Mouse (Mus musculus): ENCODE results near the gene Shbg. TPM values are rescaled to one million over a fixed set of nuclear protein-coding genes. Genes with fewer than 3 reads are reported as not detected.

Gene Shbg
- polyA plus RNA-seq, 1 experiment: not detected

GRCm38 (mm10) chr11:69582230-69582805, 35.4 kb downstream of the Shbg start:
- H3K4me3 ChIP-seq (ENCODE audit: insufficient read depth, low read depth, low read length): no peak overlapping the region
- H3K4me1 ChIP-seq (ENCODE audit: control insufficient read depth, insufficient read depth, low read length): peaks cover 10% of the 10 kb centered on the region
- no peak overlapping the region for H3K27ac ChIP-seq (ENCODE audit: insufficient read depth, low read depth, low read length)
- 62% methylated on average over 9 of the region's 9 CpGs for WGBS
- TF ChIP-seq POLR2A (IDR thresholded peaks at IDR 0.05; ENCODE audit: insufficient read depth, low read depth, low read length) (no peak), CTCF (IDR thresholded peaks at IDR 0.05; ENCODE audit: insufficient read depth, low read depth, low read length) (no peak)

- 0 out of 2 replicates have a peak overlapping the region, but pooled peaks have one; percentile 19 for H3K27ac ChIP-seq (ENCODE audit: insufficient read depth, low read depth, low read length)
- whole genome bisulfite sequencing: 1% methylated on average over 8 of the region's 8 CpGs
- H3K4me3 ChIP-seq (ENCODE audit: insufficient read depth, low read depth, low read length): peak overlapping the region; percentile 67
- TF ChIP-seq POLR2A (IDR thresholded peaks at IDR 0.05; ENCODE audit: insufficient read depth, low read depth, low read length) (no peak), CTCF (IDR thresholded peaks at IDR 0.05; ENCODE audit: insufficient read depth, low read depth, low read length) (no peak)
- H3K4me1 ChIP-seq (ENCODE audit: control insufficient read depth, insufficient read depth, low read length): peaks cover 14% of the 10 kb centered on the region
Measured at GRCm38 (mm10) chr11:69581814-69582213, 35.9 kb downstream of the Shbg start.

GRCm38 (mm10) chr11:69581147-69581688, 36.5 kb downstream of the Shbg start:
- H3K27ac ChIP-seq (ENCODE audit: insufficient read depth, low read depth, low read length): peak overlapping the region; percentile 81
- peaks cover 15% of the 10 kb centered on the region for H3K4me1 ChIP-seq (ENCODE audit: control insufficient read depth, insufficient read depth, low read length)
- H3K4me3 ChIP-seq (ENCODE audit: insufficient read depth, low read depth, low read length): peak overlapping the region; percentile 67
- under 1% methylated on average over 36 of the region's 36 CpGs for WGBS
- no peak for TF ChIP-seq CTCF (IDR thresholded peaks at IDR 0.05; ENCODE audit: insufficient read depth, low read depth, low read length)

- H3K4me1 ChIP-seq (ENCODE audit: control insufficient read depth, insufficient read depth, low read length): peaks cover 15% of the 10 kb centered on the region
- H3K27ac ChIP-seq (ENCODE audit: insufficient read depth, low read depth, low read length): peak overlapping the region; percentile 81
- TF ChIP-seq POLR2A (IDR thresholded peaks at IDR 0.05; ENCODE audit: insufficient read depth, low read depth, low read length) (0 out of 2 replicates have a peak, but pooled peaks have one; percentile 24), CTCF (IDR thresholded peaks at IDR 0.05; ENCODE audit: insufficient read depth, low read depth, low read length) (no peak)
- under 1% methylated on average over 25 of the region's 25 CpGs for WGBS
- peak overlapping the region; percentile 67 for H3K4me3 ChIP-seq (ENCODE audit: insufficient read depth, low read depth, low read length)
Measured at GRCm38 (mm10) chr11:69580572-69581146, 37.0 kb downstream of the Shbg start.

- Histone ChIP-seq H3K4me1 (ENCODE audit: control insufficient read depth, insufficient read depth, low read length) (peaks cover 15% of the 10 kb centered on the region), H3K27ac (ENCODE audit: insufficient read depth, low read depth, low read length) (peak within 1 kb of the TSS; percentile 82), H3K4me3 (ENCODE audit: insufficient read depth, low read depth, low read length) (peak within 1 kb of the TSS; percentile 69)
- under 1% methylated on average over 13 of the region's 13 CpGs for WGBS
- TF ChIP-seq POLR2A (IDR thresholded peaks at IDR 0.05; ENCODE audit: insufficient read depth, low read depth, low read length): no peak
- no peak for TF ChIP-seq CTCF (IDR thresholded peaks at IDR 0.05; ENCODE audit: insufficient read depth, low read depth, low read length)
Measured at GRCm38 (mm10) chr11:69580091-69580514, 37.6 kb downstream of the Shbg start, which contains the start of the genes Wrap53 and Trp53. TSS of gene Wrap53 (minus strand) at chr11:69580255. TSS of gene Trp53 (plus strand) at chr11:69580359.

GRCm38 (mm10) chr11:69579128-69580017, 38.3 kb downstream of the Shbg start:
- H3K4me1 ChIP-seq (ENCODE audit: control insufficient read depth, insufficient read depth, low read length): peaks cover 15% of the 10 kb centered on the region
- TF ChIP-seq POLR2A (IDR thresholded peaks at IDR 0.05; ENCODE audit: insufficient read depth, low read depth, low read length) (peak; percentile 51; the same call in 1 of the 2 replicates), CTCF (IDR thresholded peaks at IDR 0.05; ENCODE audit: insufficient read depth, low read depth, low read length) (peak; percentile 97)
- H3K4me3 ChIP-seq (ENCODE audit: insufficient read depth, low read depth, low read length): peak overlapping the region; percentile 69
- H3K27ac ChIP-seq (ENCODE audit: insufficient read depth, low read depth, low read length): peak overlapping the region; percentile 82
- under 1% methylated on average over 39 of the region's 39 CpGs for WGBS

- peaks cover 15% of the 10 kb centered on the region for H3K4me1 ChIP-seq (ENCODE audit: control insufficient read depth, insufficient read depth, low read length)
- TF ChIP-seq CTCF (IDR thresholded peaks at IDR 0.05; ENCODE audit: insufficient read depth, low read depth, low read length) (no peak), POLR2A (IDR thresholded peaks at IDR 0.05; ENCODE audit: insufficient read depth, low read depth, low read length) (no peak)
- WGBS: 10% methylated on average over 15 of the region's 15 CpGs
- peak overlapping the region; percentile 69 for H3K4me3 ChIP-seq (ENCODE audit: insufficient read depth, low read depth, low read length)
- no peak overlapping the region for H3K27ac ChIP-seq (ENCODE audit: insufficient read depth, low read depth, low read length)
Measured at GRCm38 (mm10) chr11:69578301-69578700, 39.4 kb downstream of the Shbg start.

- Histone ChIP-seq H3K4me3 (ENCODE audit: insufficient read depth, low read depth, low read length) (no peak overlapping the region), H3K27ac (ENCODE audit: insufficient read depth, low read depth, low read length) (no peak overlapping the region), H3K4me1 (ENCODE audit: control insufficient read depth, insufficient read depth, low read length) (peaks cover 15% of the 10 kb centered on the region)
- TF ChIP-seq POLR2A (IDR thresholded peaks at IDR 0.05; ENCODE audit: insufficient read depth, low read depth, low read length) (no peak), CTCF (IDR thresholded peaks at IDR 0.05; ENCODE audit: insufficient read depth, low read depth, low read length) (no peak)
- WGBS: 69% methylated on average over 5 of the region's 5 CpGs
Measured at GRCm38 (mm10) chr11:69576307-69576706, 41.4 kb downstream of the Shbg start.

Data from olfactory bulb, adult 2 months (tissue).